Comparison of ENCODE assay signal across 18 mouse cellular contexts in genomic region chr8:54989093-54989492, GRCm38 (mm10). TPM values are rescaled to one million over a fixed set of nuclear protein-coding genes. Genes with fewer than 3 reads are reported as not detected.
DNase-seq lines count a peak whose midpoint lies in the region; ATAC-seq and TF ChIP-seq lines count a peak whose summit lies in the region.
"Had no signal": no experiment of that assay in that cellular context is flagged by ENCODE, and none has a peak within 500 bp of the region (broad histone marks: within the 10 kb centered on the region; RNA-seq: fewer than 3 reads in every experiment).

No protein-coding gene starts in this region.

- DNase-seq in cerebellum, postnatal 10 days = peak; percentile 31 to 43
- DNase-seq in cerebellum, postnatal 14 days = no peak
- DNase-seq in layer of hippocampus, adult 9-11 months = peak; percentile 36
- DNase-seq in layer of hippocampus, postnatal 25 days (ENCODE audit: extremely low spot score in 1 of 2, low spot score in 1 of 2) = no peak
- DNase-seq in forebrain, postnatal 0 days = peak; percentile 80
- peak; percentile 74 for DNase-seq in midbrain, postnatal 0 days (ENCODE audit: low spot score)
- no peak for DNase-seq in gastrocnemius, adult 8-10 months (ENCODE audit: low spot score in 2 of 2)
- no peak for DNase-seq in liver, embryonic 11.5 days (ENCODE audit: low spot score)
- DNase-seq: kidney, adult 2 months; kidney, postnatal 36 days; lung, postnatal 14 days; thymus, postnatal 14 days had no signal

- TF ChIP-seq CTCF in forebrain, postnatal 0 days (IDR thresholded peaks at IDR 0.05; ENCODE audit: low read depth) = no peak
- no peak for TF ChIP-seq CTCF in midbrain, postnatal 0 days (IDR thresholded peaks at IDR 0.05)

- peak; percentile 52; the same call in 1 of the 2 replicates for ATAC-seq in forebrain, postnatal 0 days
- ATAC-seq in midbrain, postnatal 0 days (ENCODE audit: low FRiP score) = 0 out of 2 replicates have a peak, but pooled peaks have one; percentile 47
- ATAC-seq in liver, embryonic 11.5 days (replicated peaks; ENCODE audit: low FRiP score) = no peak

- no peak overlapping the region for H3K9ac ChIP-seq in forebrain, postnatal 0 days
- no peak overlapping the region for H3K9ac ChIP-seq in midbrain, postnatal 0 days (replicated peaks; ENCODE audit: low read length, poor library complexity, severe bottlenecking)
- no peak overlapping the region for H3K9ac ChIP-seq in liver, embryonic 11.5 days (ENCODE audit: low read depth, low read length)
- H3K9ac ChIP-seq: heart, embryonic 13.5 days; limb, embryonic 13.5 days had no signal

- WGBS in forebrain, postnatal 0 days = 4% methylated on average over 2 of the region's 2 CpGs
- 4% methylated on average over 2 of the region's 2 CpGs for WGBS in midbrain, postnatal 0 days
- 32% methylated on average over 2 of the region's 2 CpGs for WGBS in liver, embryonic 11.5 days

- H3K4me1 ChIP-seq in forebrain, postnatal 0 days (ENCODE audit: insufficient read depth) = 0 out of 2 replicates have a peak, but pooled peaks cover 2% of the 10 kb centered on the region
- H3K4me1 ChIP-seq in midbrain, postnatal 0 days (ENCODE audit: insufficient read depth, low read length) = peaks cover 3% of the 10 kb centered on the region; the same call in 1 of the 2 replicates
- H3K4me1 ChIP-seq in liver, embryonic 11.5 days (replicated peaks; ENCODE audit: control insufficient read depth, insufficient read depth, low read length) = no peaks in the 10 kb centered on the region
- H3K4me1 ChIP-seq: heart, embryonic 13.5 days; limb, embryonic 13.5 days had no signal

- peak overlapping the region; percentile 21; the same call in 1 of the 2 replicates for H3K4me2 ChIP-seq in forebrain, postnatal 0 days (ENCODE audit: low read depth)
- H3K4me2 ChIP-seq in midbrain, postnatal 0 days (ENCODE audit: low read depth, low read length, poor library complexity, severe bottlenecking) = no peak overlapping the region
- no peak overlapping the region for H3K4me2 ChIP-seq in liver, embryonic 11.5 days
- H3K4me2 ChIP-seq: heart, embryonic 13.5 days; limb, embryonic 13.5 days had no signal

- H3K9me3 ChIP-seq in forebrain, postnatal 0 days (ENCODE audit: low read length) = no peaks in the 10 kb centered on the region
- H3K9me3 ChIP-seq in midbrain, postnatal 0 days (ENCODE audit: low read length) = no peaks in the 10 kb centered on the region
- no peaks in the 10 kb centered on the region for H3K9me3 ChIP-seq in liver, embryonic 11.5 days (ENCODE audit: control insufficient read depth, low read length)
- H3K9me3 ChIP-seq: heart, embryonic 13.5 days; limb, embryonic 13.5 days had no signal

- H3K4me3 ChIP-seq in forebrain, postnatal 0 days (ENCODE audit: low read depth, low read length) = no peak overlapping the region
- H3K4me3 ChIP-seq in midbrain, postnatal 0 days (ENCODE audit: low read depth, low read length) = no peak overlapping the region
- H3K4me3 ChIP-seq in liver, embryonic 11.5 days (ENCODE audit: low read depth, low read length) = no peak overlapping the region
- H3K4me3 ChIP-seq: erythroblast, embryonic 14.5 days; heart, embryonic 13.5 days; left cerebral cortex, adult 2 months; limb, embryonic 13.5 days had no signal

- H3K27ac ChIP-seq in forebrain, postnatal 0 days (ENCODE audit: low read depth, low read length) = no peak overlapping the region
- no peak overlapping the region for H3K27ac ChIP-seq in midbrain, postnatal 0 days (ENCODE audit: low read depth, low read length)
- H3K27ac ChIP-seq in liver, embryonic 11.5 days (ENCODE audit: low read depth, low read length) = no peak overlapping the region
- H3K27ac ChIP-seq: heart, embryonic 13.5 days; left cerebral cortex, adult 2 months; limb, embryonic 13.5 days had no signal

- H3K27me3 ChIP-seq in forebrain, postnatal 0 days (ENCODE audit: insufficient read depth, low read length) = no peaks in the 10 kb centered on the region
- H3K27me3 ChIP-seq in midbrain, postnatal 0 days (ENCODE audit: insufficient read depth, low read length) = no peaks in the 10 kb centered on the region
- no peaks in the 10 kb centered on the region for H3K27me3 ChIP-seq in liver, embryonic 11.5 days (replicated peaks; ENCODE audit: control insufficient read depth, insufficient read depth, low read length)
- H3K27me3 ChIP-seq: CH12.LX; heart, embryonic 13.5 days; limb, embryonic 13.5 days had no signal

- no peaks in the 10 kb centered on the region; the same call in 1 of the 2 replicates for H3K36me3 ChIP-seq in forebrain, postnatal 0 days (ENCODE audit: insufficient read depth)
- no peaks in the 10 kb centered on the region for H3K36me3 ChIP-seq in midbrain, postnatal 0 days (ENCODE audit: insufficient read depth, low read length)
- no peaks in the 10 kb centered on the region for H3K36me3 ChIP-seq in liver, embryonic 11.5 days (ENCODE audit: control insufficient read depth, insufficient read depth, low read length)
- H3K36me3 ChIP-seq: heart, embryonic 13.5 days; limb, embryonic 13.5 days had no signal

RNA-seq across cellular contexts. Expression of gene Gpm6a, which starts 34.5 kb away (rescaled TPM):
- total RNA-seq in layer of hippocampus, postnatal 25 days (2021) = 1,000 to 10,000 TPM; 1,094 to 1,151 TPM
- total RNA-seq in forebrain, postnatal 0 days (2014; rRNA removed) = 1,306 and 1,346 TPM in 2 replicates
- polyA plus RNA-seq in forebrain, postnatal 0 days (2015; fragmentation: Nextera tagmentation; extraction: Ambion mirVana) = 660 and 667 TPM in 2 replicates
- 913 and 1,167 TPM in 2 replicates for total RNA-seq in midbrain, postnatal 0 days (2014; rRNA removed)
- 620 and 624 TPM in 2 replicates for polyA plus RNA-seq in midbrain, postnatal 0 days (2015; fragmentation: Nextera tagmentation; extraction: Ambion mirVana)
- under 1 TPM; 0.34 to 0.86 (median 0.56) TPM for total RNA-seq in gastrocnemius, adult 8-10 months (2022)
- polyA plus RNA-seq in liver, embryonic 11.5 days (2014; fragmentation: Nextera tagmentation; extraction: Ambion mirVana) = 5.3 TPM in 2 replicates
- total RNA-seq: megakaryocyte-erythroid progenitor cell, adult 5-6 weeks had no signal
- polyA plus RNA-seq: erythroblast, embryonic 14.5 days had no signal

Comparison
In these comparisons a context has a peak if more than half of its experiments do, and no peak if none do; other contexts are left out.
1. DNase-seq: peak in cerebellum, postnatal 10 days (2 of 2), layer of hippocampus, adult 9-11 months (single experiment), forebrain, postnatal 0 days (single experiment) and midbrain, postnatal 0 days (single experiment); none in cerebellum, postnatal 14 days (0 of 2), layer of hippocampus, postnatal 25 days (0 of 2), gastrocnemius, adult 8-10 months (0 of 2) and liver, embryonic 11.5 days (single experiment).
2. RNA of gene Gpm6a, which starts 34.5 kb away (total RNA-seq): 1,306 to 1,346 TPM in forebrain, postnatal 0 days, 1,094 to 1,151 TPM in layer of hippocampus, postnatal 25 days and 913 to 1,167 TPM in midbrain, postnatal 0 days; 0.34 to 0.86 TPM in gastrocnemius, adult 8-10 months; every median in the first group is over 100 times any median in the second.